20 mouse cellular contexts compared by ENCODE assay signal in the genomic region with DNA sequence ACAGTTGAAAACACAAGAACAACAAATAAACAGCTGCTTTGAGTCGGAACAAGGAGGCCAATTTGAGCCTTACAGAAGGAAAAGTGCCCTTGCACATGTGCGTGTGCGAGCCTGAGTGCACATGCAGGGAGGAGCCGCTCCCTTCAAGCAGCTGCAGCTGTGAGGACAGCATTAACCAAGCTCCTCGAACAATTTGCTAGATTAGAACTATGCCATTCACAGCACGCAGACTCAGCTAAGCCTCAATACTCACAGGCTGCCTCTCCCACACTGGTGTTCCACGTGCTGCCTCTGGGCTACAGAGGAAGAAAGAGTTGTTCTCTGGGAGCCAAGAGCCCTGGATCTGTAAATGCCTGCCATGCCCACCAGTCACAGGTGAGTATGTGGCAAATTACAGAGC. TPM values are rescaled to one million over a fixed set of nuclear protein-coding genes. Genes with fewer than 3 reads are reported as not detected.
DNase-seq lines count a peak whose midpoint lies in the region; ATAC-seq lines count a peak whose summit lies in the region.
"Had no signal": no experiment of that assay in that cellular context is flagged by ENCODE, and none has a peak within 500 bp of the region (broad histone marks: within the 10 kb centered on the region; RNA-seq: fewer than 3 reads in every experiment).

No protein-coding gene starts in this region.

- no peaks in the 10 kb centered on the region for H3K4me1 ChIP-seq in hindbrain, embryonic 14.5 days (replicated peaks; ENCODE audit: control insufficient read depth, insufficient read depth, low read length)
- 0 out of 2 replicates have a peak, but pooled peaks cover 7% of the 10 kb centered on the region for H3K4me1 ChIP-seq in hindbrain, embryonic 12.5 days
- H3K4me1 ChIP-seq in midbrain, embryonic 16.5 days (ENCODE audit: control insufficient read depth, insufficient read depth, low read length): no peaks in the 10 kb centered on the region
- no peaks in the 10 kb centered on the region for H3K4me1 ChIP-seq in midbrain, embryonic 14.5 days (ENCODE audit: control insufficient read depth, insufficient read depth, low read length)
- H3K4me1 ChIP-seq in forebrain, embryonic 14.5 days (ENCODE audit: control insufficient read depth, insufficient read depth, low read length): no peaks in the 10 kb centered on the region
- H3K4me1 ChIP-seq: heart, embryonic 10.5 days; limb, embryonic 15.5 days; liver, embryonic 15.5 days had no signal

- H3K4me2 ChIP-seq in hindbrain, embryonic 14.5 days (replicated peaks): no peak overlapping the region
- H3K4me2 ChIP-seq in hindbrain, embryonic 12.5 days (replicated peaks): no peak overlapping the region
- no peak overlapping the region for H3K4me2 ChIP-seq in midbrain, embryonic 16.5 days (ENCODE audit: low read length)
- no peak overlapping the region for H3K4me2 ChIP-seq in midbrain, embryonic 14.5 days (ENCODE audit: low read length)
- H3K4me2 ChIP-seq in forebrain, embryonic 14.5 days (ENCODE audit: low read length): no peak overlapping the region
- H3K4me2 ChIP-seq: hindbrain, embryonic 15.5 days; limb, embryonic 15.5 days; liver, embryonic 15.5 days had no signal

- WGBS in hindbrain, embryonic 14.5 days: 64% methylated on average over 7 of the region's 7 CpGs
- WGBS in hindbrain, embryonic 12.5 days: 75% methylated on average over 7 of the region's 7 CpGs
- WGBS in midbrain, embryonic 16.5 days: 47% methylated on average over 7 of the region's 7 CpGs
- WGBS in midbrain, embryonic 14.5 days: 49% methylated on average over 7 of the region's 7 CpGs
- WGBS in forebrain, embryonic 14.5 days: 41% methylated on average over 7 of the region's 7 CpGs

- no peaks in the 10 kb centered on the region for H3K9me3 ChIP-seq in hindbrain, embryonic 14.5 days (ENCODE audit: control insufficient read depth, low read length)
- no peaks in the 10 kb centered on the region for H3K9me3 ChIP-seq in hindbrain, embryonic 12.5 days (replicated peaks)
- no peaks in the 10 kb centered on the region for H3K9me3 ChIP-seq in midbrain, embryonic 16.5 days (replicated peaks; ENCODE audit: control insufficient read depth, low read length, poor library complexity, severe bottlenecking)
- no peaks in the 10 kb centered on the region for H3K9me3 ChIP-seq in midbrain, embryonic 14.5 days (ENCODE audit: control insufficient read depth, low read length)
- H3K9me3 ChIP-seq in forebrain, embryonic 14.5 days (replicated peaks; ENCODE audit: control insufficient read depth, low read length): no peaks in the 10 kb centered on the region
- H3K9me3 ChIP-seq: heart, embryonic 10.5 days; hindbrain, embryonic 15.5 days; limb, embryonic 15.5 days; liver, embryonic 15.5 days had no signal

- no peak overlapping the region for H3K27ac ChIP-seq in hindbrain, embryonic 14.5 days
- H3K27ac ChIP-seq in hindbrain, embryonic 12.5 days: no peak overlapping the region
- no peak overlapping the region for H3K27ac ChIP-seq in midbrain, embryonic 16.5 days (ENCODE audit: low read length)
- no peak overlapping the region for H3K27ac ChIP-seq in midbrain, embryonic 14.5 days (replicated peaks; ENCODE audit: low read depth, low read length)
- H3K27ac ChIP-seq in forebrain, embryonic 14.5 days (ENCODE audit: low read depth, low read length): no peak overlapping the region
- H3K27ac ChIP-seq: heart, embryonic 10.5 days; hindbrain, embryonic 15.5 days; kidney, postnatal 0 days; limb, embryonic 15.5 days; liver, embryonic 15.5 days; stomach, postnatal 0 days had no signal

- H3K27me3 ChIP-seq in hindbrain, embryonic 14.5 days (ENCODE audit: control insufficient read depth, insufficient read depth, low read length): no peaks in the 10 kb centered on the region
- no peaks in the 10 kb centered on the region for H3K27me3 ChIP-seq in hindbrain, embryonic 12.5 days
- H3K27me3 ChIP-seq in midbrain, embryonic 16.5 days (ENCODE audit: control insufficient read depth, insufficient read depth, low read depth, low read length): no peaks in the 10 kb centered on the region
- H3K27me3 ChIP-seq in midbrain, embryonic 14.5 days (ENCODE audit: control insufficient read depth, insufficient read depth, low read length): no peaks in the 10 kb centered on the region
- H3K27me3 ChIP-seq in forebrain, embryonic 14.5 days (replicated peaks; ENCODE audit: control insufficient read depth, insufficient read depth, low read length): no peaks in the 10 kb centered on the region
- H3K27me3 ChIP-seq: hindbrain, embryonic 15.5 days; limb, embryonic 15.5 days; liver, embryonic 15.5 days had no signal

- DNase-seq in hindbrain, embryonic 14.5 days (ENCODE audit: low spot score): no peak
- no peak for DNase-seq in midbrain, embryonic 14.5 days
- DNase-seq in forebrain, embryonic 14.5 days (ENCODE audit: low spot score): peak; percentile 75
- peak; percentile 24 for DNase-seq in retina, embryonic 14.5 days (ENCODE audit: low spot score)
- DNase-seq: cerebellum, adult 9-11 months; heart, postnatal 10 days; kidney, adult 11 months had no signal

- peak; percentile 29; the same call in 1 of the 2 replicates for ATAC-seq in hindbrain, embryonic 14.5 days (ENCODE audit: low FRiP score)
- ATAC-seq in hindbrain, embryonic 12.5 days (ENCODE audit: low FRiP score): no peak
- ATAC-seq in midbrain, embryonic 16.5 days: 0 out of 2 replicates have a peak, but pooled peaks have one; percentile 33
- no peak for ATAC-seq in midbrain, embryonic 14.5 days (ENCODE audit: low FRiP score, low TSS enrichment)
- ATAC-seq in forebrain, embryonic 14.5 days: peak; percentile 87
- ATAC-seq in monocyte, adult 5-6 weeks (replicated peaks; ENCODE audit: insufficient number of reproducible peaks, low FRiP score, low TSS enrichment, poor library complexity, severe bottlenecking): no peak
- ATAC-seq: lung, postnatal 0 days had no signal

- H3K4me3 ChIP-seq in hindbrain, embryonic 14.5 days (replicated peaks; ENCODE audit: low read length): no peak overlapping the region
- no peak overlapping the region for H3K4me3 ChIP-seq in hindbrain, embryonic 12.5 days
- no peak overlapping the region for H3K4me3 ChIP-seq in midbrain, embryonic 16.5 days (ENCODE audit: low read depth, low read length)
- H3K4me3 ChIP-seq in midbrain, embryonic 14.5 days (replicated peaks; ENCODE audit: low read depth, low read length): no peak overlapping the region
- no peak overlapping the region for H3K4me3 ChIP-seq in forebrain, embryonic 14.5 days (ENCODE audit: low read depth, low read length)
- H3K4me3 ChIP-seq: heart, embryonic 10.5 days; hindbrain, embryonic 15.5 days; limb, embryonic 15.5 days; liver, embryonic 15.5 days had no signal

- no peak overlapping the region for H3K9ac ChIP-seq in hindbrain, embryonic 14.5 days
- no peak overlapping the region for H3K9ac ChIP-seq in hindbrain, embryonic 12.5 days
- no peak overlapping the region for H3K9ac ChIP-seq in midbrain, embryonic 16.5 days (ENCODE audit: low read depth, low read length)
- no peak overlapping the region for H3K9ac ChIP-seq in midbrain, embryonic 14.5 days (replicated peaks; ENCODE audit: low read length)
- no peak overlapping the region for H3K9ac ChIP-seq in forebrain, embryonic 14.5 days (ENCODE audit: low read length)
- H3K9ac ChIP-seq: hindbrain, embryonic 15.5 days; limb, embryonic 15.5 days; liver, embryonic 15.5 days had no signal

- H3K36me3 ChIP-seq in hindbrain, embryonic 14.5 days (replicated peaks; ENCODE audit: control insufficient read depth, insufficient read depth): no peaks in the 10 kb centered on the region
- no peaks in the 10 kb centered on the region for H3K36me3 ChIP-seq in hindbrain, embryonic 12.5 days
- H3K36me3 ChIP-seq in midbrain, embryonic 16.5 days (ENCODE audit: control insufficient read depth, insufficient read depth, low read length): no peaks in the 10 kb centered on the region
- no peaks in the 10 kb centered on the region for H3K36me3 ChIP-seq in midbrain, embryonic 14.5 days (ENCODE audit: control insufficient read depth, insufficient read depth, low read length)
- no peaks in the 10 kb centered on the region for H3K36me3 ChIP-seq in forebrain, embryonic 14.5 days (ENCODE audit: control insufficient read depth, insufficient read depth, low read length)
- H3K36me3 ChIP-seq: heart, embryonic 10.5 days; hindbrain, embryonic 15.5 days; limb, embryonic 15.5 days; liver, embryonic 15.5 days had no signal

RNA-seq across cellular contexts. Expression of a gene that starts 11.8 kb away (rescaled TPM):
- polyA plus RNA-seq in hindbrain, embryonic 14.5 days (2014; fragmentation: Nextera tagmentation; extraction: Ambion mirVana): 54.7 and 64.9 TPM in 2 replicates
- 16.0 and 17.0 TPM in 2 replicates for polyA plus RNA-seq in hindbrain, embryonic 12.5 days (2016; fragmentation: Nextera tagmentation; extraction: Ambion mirVana)
- 40.7 and 41.5 TPM in 2 replicates for polyA plus RNA-seq in midbrain, embryonic 16.5 days (2015; fragmentation: Nextera tagmentation; extraction: Ambion mirVana)
- 46.6 and 49.6 TPM in 2 replicates for polyA plus RNA-seq in midbrain, embryonic 14.5 days (2014; fragmentation: Nextera tagmentation; extraction: Ambion mirVana)
- polyA plus RNA-seq in forebrain, embryonic 14.5 days (2014; fragmentation: Nextera tagmentation; extraction: Ambion mirVana): 26.0 and 35.2 TPM in 2 replicates
- total RNA-seq in monocyte, adult 5-6 weeks (2017): not detected in 3 replicates
- total RNA-seq: heart, postnatal 10 days; neutrophil, adult 5-6 weeks had no signal
- polyA plus RNA-seq: C2C12; heart, embryonic 10.5 days; liver, embryonic 15.5 days; lung, postnatal 0 days; thymus, postnatal 0 days had no signal

Comparison
In these comparisons a context has a peak if more than half of its experiments do, and no peak if none do; other contexts are left out.
1. ATAC-seq: peak in hindbrain, embryonic 14.5 days (single experiment), midbrain, embryonic 16.5 days (single experiment) and forebrain, embryonic 14.5 days (single experiment); none in hindbrain, embryonic 12.5 days (single experiment), midbrain, embryonic 14.5 days (single experiment) and monocyte, adult 5-6 weeks (single experiment).
2. DNase-seq: peak in forebrain, embryonic 14.5 days (single experiment) and retina, embryonic 14.5 days (single experiment); none in hindbrain, embryonic 14.5 days (single experiment) and midbrain, embryonic 14.5 days (single experiment).